Mouse (Mus musculus) splenic B cell, adult 2 months (primary cell): Measurements from ENCODE around the gene Usp15.
A peak's percentile ranks its signal among the peaks of the same experiment; 100 is the strongest.

Source experiments
- DNase-seq: peaks from one replicate; pipeline ENCODE4 v3.0.0-alpha.2; 2011; ENCODE audit warnings: low read depth, low spot score
- H3K27me3 ChIP-seq: 2 replicates; pipeline ENCODE4 v1.6.1; 2012; ENCODE audit warnings: mild to moderate bottlenecking, low read length, moderate library complexity, mixed read lengths; ENCODE audit not compliant: control insufficient read depth, poor library complexity, insufficient read depth, severe bottlenecking
- H3K36me3 ChIP-seq: 2 replicates; pipeline ENCODE4 v1.6.1; 2012; ENCODE audit warnings: mild to moderate bottlenecking, low read length, moderate library complexity, mixed read lengths; ENCODE audit not compliant: control insufficient read depth, poor library complexity, insufficient read depth, severe bottlenecking

Gene Usp15

DNA sequence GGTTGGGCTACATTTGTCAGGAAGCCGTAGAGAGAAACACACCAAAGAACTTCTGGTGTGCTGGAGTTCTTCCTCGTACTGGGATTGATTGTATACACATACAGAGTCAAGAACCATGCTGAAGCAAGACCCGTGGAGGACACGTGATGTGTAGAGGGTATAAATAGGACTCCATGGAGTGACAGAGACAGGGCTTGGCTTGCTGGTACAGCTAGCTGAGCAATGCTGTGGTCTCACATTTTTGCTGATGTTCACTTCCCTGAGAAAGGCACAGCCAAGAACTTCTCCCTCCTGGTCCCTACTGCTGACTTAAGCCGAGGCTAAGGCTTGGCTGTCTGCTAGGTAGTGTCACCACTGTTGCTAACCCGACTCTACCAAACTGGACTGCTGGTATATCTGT, 136.0 kb downstream of the Usp15 start:
- DNase-seq: no peak
- no peaks in the 10 kb centered on the region for H3K36me3 ChIP-seq
- H3K27me3 ChIP-seq: no peaks in the 10 kb centered on the region

DNA sequence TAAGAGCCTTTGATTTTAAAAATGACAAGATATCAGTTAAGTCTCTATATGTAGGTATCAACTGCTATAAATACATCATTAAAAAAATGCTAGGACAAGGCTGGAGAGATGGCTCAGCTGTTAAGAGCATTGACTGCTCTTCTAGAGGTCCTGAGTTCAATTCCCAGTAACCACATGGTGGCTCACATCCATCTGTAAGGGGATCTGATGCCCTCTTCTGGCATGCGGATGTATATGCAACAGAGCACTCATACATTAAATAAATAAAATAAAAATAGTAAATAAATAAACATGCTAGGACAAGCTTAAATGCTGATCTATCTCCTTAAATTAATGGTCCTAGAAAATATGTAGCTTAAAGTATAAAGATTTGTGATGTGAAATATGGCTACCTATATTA, 139.7 kb downstream of the Usp15 start:
- no peaks in the 10 kb centered on the region for H3K27me3 ChIP-seq
- peak; percentile 46 for DNase-seq
- 0 out of 2 replicates have a peak, but pooled peaks cover 1% of the 10 kb centered on the region for H3K36me3 ChIP-seq

DNA sequence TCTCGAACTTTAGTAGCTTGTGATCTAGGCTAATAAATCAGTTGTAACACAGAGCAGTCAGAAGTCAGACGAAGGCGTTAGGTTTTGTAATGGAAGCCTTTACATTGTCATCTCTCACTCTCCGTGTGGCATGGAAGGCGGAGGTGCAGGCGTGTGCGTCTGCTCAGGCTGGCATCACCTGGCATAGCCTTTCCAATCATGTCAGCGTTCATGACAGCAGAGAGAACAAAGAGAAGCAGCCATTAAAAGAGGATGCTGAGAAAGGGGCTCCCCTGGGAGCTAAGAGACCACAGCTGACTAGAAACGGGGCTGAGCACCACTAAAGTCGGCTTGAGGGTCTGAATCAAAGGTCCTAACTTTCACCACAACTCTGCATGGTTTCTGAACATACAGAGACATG, 140.3 kb downstream of the Usp15 start:
- Histone ChIP-seq H3K36me3 (0 out of 2 replicates have a peak, but pooled peaks cover 1% of the 10 kb centered on the region), H3K27me3 (no peaks in the 10 kb centered on the region)
- DNase-seq: peak; percentile 16

DNA sequence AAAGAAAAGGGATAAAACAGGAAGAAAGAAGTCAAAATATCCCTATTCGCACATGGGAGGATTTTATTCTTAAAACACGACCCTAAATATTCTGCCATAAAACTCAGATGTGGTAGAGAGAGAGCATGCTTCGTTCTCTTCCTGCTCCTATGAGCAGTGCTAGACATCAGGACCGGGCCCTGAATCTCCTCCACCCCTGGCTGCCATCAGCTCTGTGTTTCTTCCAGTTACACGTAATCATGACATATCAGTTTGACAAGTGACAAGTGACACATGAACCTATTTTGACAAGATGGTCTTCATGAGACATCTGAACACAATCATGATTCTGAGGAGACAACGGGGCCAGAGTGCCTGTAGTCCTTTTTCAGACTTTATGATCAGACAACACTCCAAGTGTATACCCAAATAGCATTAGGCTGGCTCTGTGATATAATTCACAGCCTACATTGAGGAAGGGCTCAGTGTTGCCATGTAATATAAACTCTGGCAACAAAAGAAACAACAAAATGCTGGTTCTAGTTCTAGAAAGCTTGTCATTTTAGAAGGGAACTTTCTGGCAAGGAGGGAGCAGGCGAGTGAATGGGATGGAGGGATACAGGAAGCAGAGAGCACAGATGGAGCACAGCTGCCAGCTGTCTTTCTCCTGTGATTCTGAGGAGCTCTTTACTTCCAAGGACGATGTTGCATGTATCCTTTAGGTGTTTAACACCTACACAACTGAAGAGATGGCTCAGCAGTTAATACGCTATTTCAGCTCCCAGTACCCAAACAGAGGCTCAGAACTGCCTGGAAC, 141.4 kb downstream of the Usp15 start:
- H3K36me3 ChIP-seq: peaks cover 3% of the 10 kb centered on the region; the same call in 1 of the 2 replicates
- H3K27me3 ChIP-seq: no peaks in the 10 kb centered on the region
- DNase-seq: no peak
